Mouse (Mus musculus): ENCODE results near the gene Faf2. TPM values are rescaled to one million over a fixed set of nuclear protein-coding genes. Genes with fewer than 3 reads are reported as not detected.

Gene Faf2
- total RNA-seq, 1 experiment = 76.3 TPM

- DNase-seq (ENCODE audit: low read depth, low spot score) = no peak
- in situ Hi-C loops (cut with MboI; ENCODE audit: low sequenced_read_pairs in 2 of 2, unreplicated experiment in 2 of 2) = no loop called here
- Histone ChIP-seq H3K27ac (ENCODE audit: insufficient read depth, low read depth, low read length, poor library complexity, severe bottlenecking) (no peak overlapping the region), H3K9ac (ENCODE audit: insufficient read depth, low read depth, low read length, poor library complexity, severe bottlenecking) (no peak overlapping the region), H3K4me1 (ENCODE audit: control insufficient read depth in 2 of 2, insufficient read depth in 2 of 2, low read length in 2 of 2, poor library complexity in 1 of 2) (peaks cover 0 to 4% of the 10 kb centered on the region in 2 experiments; a peak in 1 of 4 replicates), H3K4me3 (ENCODE audit: insufficient read depth in 1 of 2, low read depth in 1 of 2, low read length in 2 of 2, poor library complexity in 1 of 2, severe bottlenecking in 1 of 2) (no peak overlapping the region), H3K36me3 (ENCODE audit: control insufficient read depth, insufficient read depth, low read length, poor library complexity, severe bottlenecking) (peaks cover 24% of the 10 kb centered on the region), H3K9me3 (ENCODE audit: control insufficient read depth, insufficient read depth, low read depth, low read length) (no peaks in the 10 kb centered on the region)
- TF ChIP-seq ZC3H11A (IDR thresholded peaks at IDR 0.05; ENCODE audit: borderline replicate concordance, low read depth, low read length) (no peak), ZNF384 (IDR thresholded peaks at IDR 0.05; ENCODE audit: low read depth, low read length) (no peak), MAFK (IDR thresholded peaks at IDR 0.05; ENCODE audit: insufficient read depth, low read depth, low read length) (no peak), CHD2 (IDR thresholded peaks at IDR 0.05; ENCODE audit: low read depth, low read length) (no peak)
Observed at GRCm38 (mm10) chr13:54665062-54665461, 43.5 kb downstream of the Faf2 start.

GRCm38 (mm10) chr13:54670491-54670890, 48.9 kb downstream of the Faf2 start:
- Histone ChIP-seq H3K4me1 (ENCODE audit: control insufficient read depth in 2 of 2, insufficient read depth in 2 of 2, low read length in 2 of 2, poor library complexity in 1 of 2) (peaks cover 0 to 2% of the 10 kb centered on the region in 2 experiments; a peak in 1 of 4 replicates), H3K4me3 (ENCODE audit: insufficient read depth in 1 of 2, low read depth in 1 of 2, low read length in 2 of 2, poor library complexity in 1 of 2, severe bottlenecking in 1 of 2) (no peak overlapping the region), H3K27ac (ENCODE audit: insufficient read depth, low read depth, low read length, poor library complexity, severe bottlenecking) (no peak overlapping the region; the same call in 1 of the 2 replicates), H3K36me3 (ENCODE audit: control insufficient read depth, insufficient read depth, low read length, poor library complexity, severe bottlenecking) (peaks cover 3% of the 10 kb centered on the region), H3K9me3 (ENCODE audit: control insufficient read depth, insufficient read depth, low read depth, low read length) (no peaks in the 10 kb centered on the region), H3K9ac (ENCODE audit: insufficient read depth, low read depth, low read length, poor library complexity, severe bottlenecking) (no peak overlapping the region)
- TF ChIP-seq MAFK (IDR thresholded peaks at IDR 0.05; ENCODE audit: insufficient read depth, low read depth, low read length) = no peak
- TF ChIP-seq HCFC1 (IDR thresholded peaks at IDR 0.05; ENCODE audit: borderline replicate concordance, insufficient read depth, low read length) = no peak
- no peak for TF ChIP-seq ZNF384 (IDR thresholded peaks at IDR 0.05; ENCODE audit: low read depth, low read length)
- TF ChIP-seq ZC3H11A (IDR thresholded peaks at IDR 0.05; ENCODE audit: borderline replicate concordance, low read depth, low read length) = no peak
- TF ChIP-seq CHD2 (IDR thresholded peaks at IDR 0.05; ENCODE audit: low read depth, low read length) = no peak
- in situ Hi-C loops (cut with MboI; ENCODE audit: low sequenced_read_pairs in 2 of 2, unreplicated experiment in 2 of 2) = no loop called here
- DNase-seq (ENCODE audit: low read depth, low spot score) = no peak

GRCm38 (mm10) chr13:54675895-54676590, 54.5 kb downstream of the Faf2 start:
- Histone ChIP-seq H3K27ac (ENCODE audit: insufficient read depth, low read depth, low read length, poor library complexity, severe bottlenecking) (no peak overlapping the region), H3K4me3 (ENCODE audit: insufficient read depth in 1 of 2, low read depth in 1 of 2, low read length in 2 of 2, poor library complexity in 1 of 2, severe bottlenecking in 1 of 2) (no peak overlapping the region), H3K9ac (ENCODE audit: insufficient read depth, low read depth, low read length, poor library complexity, severe bottlenecking) (no peak overlapping the region), H3K36me3 (ENCODE audit: control insufficient read depth, insufficient read depth, low read length, poor library complexity, severe bottlenecking) (peaks cover 21% of the 10 kb centered on the region), H3K4me1 (ENCODE audit: control insufficient read depth in 2 of 2, insufficient read depth in 2 of 2, low read length in 2 of 2, poor library complexity in 1 of 2) (peaks cover 0 to 6% of the 10 kb centered on the region in 2 experiments; a peak in 2 of 4 replicates), H3K9me3 (ENCODE audit: control insufficient read depth, insufficient read depth, low read depth, low read length) (no peaks in the 10 kb centered on the region)
- in situ Hi-C loops (cut with MboI; ENCODE audit: low sequenced_read_pairs in 2 of 2, unreplicated experiment in 2 of 2) = no loop called here
- TF ChIP-seq ZC3H11A (IDR thresholded peaks at IDR 0.05; ENCODE audit: borderline replicate concordance, low read depth, low read length) (no peak), ZNF384 (IDR thresholded peaks at IDR 0.05; ENCODE audit: low read depth, low read length) (no peak), HCFC1 (IDR thresholded peaks at IDR 0.05; ENCODE audit: borderline replicate concordance, insufficient read depth, low read length) (no peak), MAFK (IDR thresholded peaks at IDR 0.05; ENCODE audit: insufficient read depth, low read depth, low read length) (no peak), CHD2 (IDR thresholded peaks at IDR 0.05; ENCODE audit: low read depth, low read length) (no peak)
- DNase-seq (ENCODE audit: low read depth, low spot score) = no peak

GRCm38 (mm10) chr13:54678263-54678662, 56.7 kb downstream of the Faf2 start:
- no peaks in the 10 kb centered on the region for H3K9me3 ChIP-seq (ENCODE audit: control insufficient read depth, insufficient read depth, low read depth, low read length)
- TF ChIP-seq MAFK (IDR thresholded peaks at IDR 0.05; ENCODE audit: insufficient read depth, low read depth, low read length) = no peak
- no peak for TF ChIP-seq HCFC1 (IDR thresholded peaks at IDR 0.05; ENCODE audit: borderline replicate concordance, insufficient read depth, low read length)
- TF ChIP-seq ZC3H11A (IDR thresholded peaks at IDR 0.05; ENCODE audit: borderline replicate concordance, low read depth, low read length) = no peak
- no peak for TF ChIP-seq CHD2 (IDR thresholded peaks at IDR 0.05; ENCODE audit: low read depth, low read length)
- H3K36me3 ChIP-seq (ENCODE audit: control insufficient read depth, insufficient read depth, low read length, poor library complexity, severe bottlenecking) = peaks cover 43% of the 10 kb centered on the region
- H3K27ac ChIP-seq (ENCODE audit: insufficient read depth, low read depth, low read length, poor library complexity, severe bottlenecking) = no peak overlapping the region
- H3K4me3 ChIP-seq (ENCODE audit: insufficient read depth in 1 of 2, low read depth in 1 of 2, low read length in 2 of 2, poor library complexity in 1 of 2, severe bottlenecking in 1 of 2) = no peak overlapping the region
- no peak overlapping the region for H3K9ac ChIP-seq (ENCODE audit: insufficient read depth, low read depth, low read length, poor library complexity, severe bottlenecking)
- no peak for DNase-seq (ENCODE audit: low read depth, low spot score)
- H3K4me1 ChIP-seq (ENCODE audit: control insufficient read depth in 2 of 2, insufficient read depth in 2 of 2, low read length in 2 of 2, poor library complexity in 1 of 2) = peaks cover 0 to 25% of the 10 kb centered on the region in 2 experiments; a peak in 2 of 4 replicates
- in situ Hi-C loops (cut with MboI; ENCODE audit: low sequenced_read_pairs in 2 of 2, unreplicated experiment in 2 of 2) = no loop called here
